Mouse (Mus musculus) retina, adult 2 months (tissue): ENCODE data around the gene Slc39a10.
"Not testable (repeated sequence)": the region's sequence is repeated elsewhere in the genome, so short reads cannot be mapped to it uniquely, and the experiment has no call there.

ENCODE experiments used
- DNase-seq: peaks from one replicate; pipeline ENCODE4 v3.0.0-alpha.2; 2012; ENCODE audit warnings: low read depth, low spot score

The Slc39a10 gene

DNA sequence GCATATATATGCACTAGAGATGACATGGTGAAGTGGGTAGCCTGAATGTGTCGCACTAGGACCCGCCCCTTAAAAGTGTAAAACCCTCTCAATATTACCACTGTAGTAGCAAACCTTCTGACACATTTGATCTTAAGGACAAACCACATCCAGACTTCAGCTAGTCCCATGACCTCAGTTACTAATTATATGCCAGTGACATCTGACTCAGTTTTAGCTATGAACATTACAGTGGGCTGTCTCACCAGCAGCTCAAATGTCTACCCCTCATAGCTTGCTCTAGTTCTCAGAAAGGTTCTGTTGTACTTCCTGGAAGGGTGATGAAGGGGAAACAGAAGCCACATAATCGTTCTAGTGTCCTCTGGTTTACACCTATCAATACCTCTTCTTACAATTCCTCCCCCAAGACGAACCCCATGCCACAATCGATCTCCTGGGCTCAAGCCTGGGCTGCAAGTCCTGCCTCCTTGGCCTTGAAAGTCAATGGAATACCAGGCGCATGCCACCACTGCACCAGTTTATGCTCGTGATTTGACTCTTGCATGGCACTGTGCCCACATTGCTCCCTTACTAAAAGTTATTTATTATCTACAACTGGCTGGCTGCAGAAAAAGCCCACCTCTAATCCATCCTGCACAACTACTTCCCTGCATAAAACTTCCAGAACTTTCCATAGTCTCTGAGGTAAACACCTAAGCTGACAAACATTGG lies 28.3 kb downstream of the Slc39a10 start:
- no peak for DNase-seq

DNA sequence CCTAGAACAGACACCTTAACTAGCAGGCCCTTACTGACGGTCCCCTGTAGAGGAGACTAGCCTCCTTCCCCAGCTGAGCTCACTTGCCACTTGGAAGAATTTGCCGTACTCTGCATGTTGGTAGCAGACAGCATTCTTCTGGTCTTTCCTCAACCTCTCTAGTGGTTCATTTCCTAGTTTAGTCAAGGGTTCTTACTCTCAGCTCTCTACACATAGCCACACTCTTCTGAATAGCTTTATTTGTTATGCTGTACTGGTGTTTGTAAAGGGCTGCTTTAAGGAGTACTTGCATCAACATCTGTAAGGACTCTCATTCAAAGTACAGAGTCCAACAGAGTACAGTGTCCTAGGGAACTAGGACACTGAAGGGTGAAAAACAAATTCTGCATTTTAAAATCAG lies 29.2 kb downstream of the Slc39a10 start:
- DNase-seq, result no peak

DNA sequence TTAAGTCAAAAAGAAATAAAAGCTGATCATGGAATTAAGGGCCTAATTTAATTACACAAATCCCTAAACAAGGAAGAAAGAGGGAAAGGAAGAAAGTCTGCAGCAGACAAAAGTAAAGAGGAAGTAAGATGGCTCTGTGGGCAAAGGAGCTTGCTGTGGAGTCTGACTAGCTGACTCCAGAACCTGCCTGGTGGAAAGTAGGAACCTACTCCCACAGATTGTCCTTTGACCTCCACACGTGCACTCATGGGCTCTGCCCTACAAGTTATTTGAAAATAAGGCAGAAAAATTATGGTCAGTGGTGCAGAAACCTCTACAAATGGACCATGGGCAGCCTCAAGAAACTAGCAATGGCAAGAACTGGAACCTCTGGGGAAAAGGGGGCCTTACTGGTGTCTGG lies 32.6 kb downstream of the Slc39a10 start:
- no peak for DNase-seq

DNA sequence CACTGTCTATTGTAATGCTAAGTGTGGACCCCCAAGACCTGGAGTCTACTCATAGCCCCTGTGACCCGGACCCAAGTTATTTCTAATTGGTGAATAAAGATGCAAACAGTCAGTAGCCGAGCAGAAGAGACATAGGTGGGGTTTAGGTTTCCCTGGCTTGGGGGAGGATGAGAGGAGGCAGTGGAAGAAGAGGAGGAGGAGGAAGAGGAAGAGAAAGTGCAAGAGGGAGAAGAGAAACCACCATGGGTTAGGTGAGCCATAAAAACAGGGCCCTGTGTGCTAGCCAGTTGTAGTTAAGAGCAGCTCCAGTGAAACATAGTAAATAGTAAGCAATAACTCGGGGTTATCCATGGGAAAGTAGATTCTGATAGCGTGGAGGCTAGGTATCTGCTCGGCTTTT lies 34.1 kb downstream of the Slc39a10 start:
- DNase-seq, result no peak

DNA sequence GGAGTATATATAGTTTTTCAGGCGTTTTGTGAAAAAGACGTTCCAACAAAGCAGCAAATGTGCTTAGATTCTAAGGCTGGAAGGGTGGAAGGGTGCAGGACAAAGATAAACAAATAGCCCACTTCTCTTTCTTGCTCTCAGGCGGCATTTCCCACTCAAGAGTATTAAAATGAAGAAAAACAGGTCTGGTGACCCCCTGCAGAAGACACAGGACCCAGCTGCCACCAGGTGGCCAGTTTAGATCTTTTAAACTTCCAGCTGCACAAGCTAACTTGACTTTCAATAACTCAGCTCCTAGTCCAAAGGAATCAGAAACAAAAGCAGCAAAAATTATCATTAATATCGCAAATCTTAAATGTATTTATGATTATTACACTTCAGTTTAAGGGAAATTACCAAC lies 36.2 kb downstream of the Slc39a10 start:
- no peak for DNase-seq

DNA sequence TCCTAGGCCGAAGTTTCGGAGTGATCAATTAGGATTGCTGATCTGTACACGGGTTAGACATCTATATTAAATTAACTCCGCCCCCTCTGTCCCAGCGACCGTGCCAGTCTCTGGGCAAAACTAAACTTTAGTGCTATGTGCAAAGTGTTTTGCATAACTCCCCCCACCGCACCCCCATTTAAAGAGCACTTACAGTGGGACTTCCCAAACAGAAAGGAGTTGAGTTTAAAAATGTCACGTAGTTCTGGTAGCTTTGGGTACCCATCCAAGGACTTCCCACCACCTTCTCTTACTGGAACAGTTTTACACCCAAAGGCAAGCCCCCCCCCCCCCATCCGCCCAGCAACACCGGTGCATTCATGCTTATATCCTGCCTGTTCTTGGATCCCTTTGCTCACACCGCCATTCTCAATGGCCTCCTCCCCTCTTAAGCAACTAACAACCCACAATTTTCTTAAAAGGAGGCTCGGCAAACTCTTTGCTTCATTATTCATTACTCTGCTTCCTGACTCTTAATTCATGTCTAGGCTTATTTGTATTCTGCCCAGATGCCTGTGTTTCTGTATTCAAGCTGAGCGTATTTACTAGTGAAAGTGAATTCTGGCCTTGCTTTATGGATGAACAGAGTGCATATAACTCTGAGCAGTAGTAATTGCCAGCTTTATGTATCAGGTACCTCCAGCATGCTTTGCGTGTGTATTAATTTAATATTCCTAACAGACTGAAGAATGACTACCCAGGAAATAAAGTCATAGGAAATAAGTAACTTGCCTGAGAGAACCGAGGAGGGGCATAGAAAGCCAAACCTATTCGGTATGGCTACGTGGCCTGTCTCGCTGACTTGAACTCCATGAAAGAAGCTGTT lies 38.4 kb downstream of the Slc39a10 start:
- no peak for DNase-seq

DNA sequence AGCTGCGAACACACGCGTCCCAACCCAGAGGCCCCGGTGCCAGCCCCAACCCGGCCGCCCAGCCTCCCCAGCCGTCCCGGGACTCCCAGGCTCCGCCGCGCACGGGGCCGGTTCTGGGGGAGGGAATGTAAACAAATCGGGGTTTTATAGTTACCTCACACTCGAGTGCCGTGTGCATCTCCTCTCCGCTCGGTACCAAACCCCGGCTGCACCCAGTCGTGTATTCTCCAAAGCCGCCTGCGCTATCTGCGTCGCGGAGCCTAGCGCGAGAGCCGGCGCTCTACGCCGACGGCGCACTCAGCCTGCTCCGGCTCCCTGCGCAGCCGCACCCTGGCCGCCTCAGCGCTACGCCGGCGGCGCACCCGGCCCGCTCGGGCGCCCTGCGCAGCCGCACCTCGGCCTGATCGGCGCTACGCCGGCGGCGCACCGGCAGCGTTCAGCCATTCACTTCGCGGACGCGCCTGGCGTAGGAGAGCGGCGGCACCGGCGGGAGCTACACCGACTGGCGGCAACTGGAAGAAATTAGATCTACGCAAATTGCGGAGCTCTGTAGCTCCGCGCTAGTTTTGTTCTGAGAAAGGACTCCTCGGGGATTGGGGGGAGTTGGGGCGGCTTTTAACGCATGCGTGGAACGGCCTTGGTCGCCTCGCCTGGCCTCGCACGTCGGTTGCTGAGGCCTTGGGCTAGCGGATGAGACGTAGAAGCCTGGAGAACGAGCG lies 39.2 kb downstream of the Slc39a10 start:
- peak; percentile 98 for DNase-seq

DNA sequence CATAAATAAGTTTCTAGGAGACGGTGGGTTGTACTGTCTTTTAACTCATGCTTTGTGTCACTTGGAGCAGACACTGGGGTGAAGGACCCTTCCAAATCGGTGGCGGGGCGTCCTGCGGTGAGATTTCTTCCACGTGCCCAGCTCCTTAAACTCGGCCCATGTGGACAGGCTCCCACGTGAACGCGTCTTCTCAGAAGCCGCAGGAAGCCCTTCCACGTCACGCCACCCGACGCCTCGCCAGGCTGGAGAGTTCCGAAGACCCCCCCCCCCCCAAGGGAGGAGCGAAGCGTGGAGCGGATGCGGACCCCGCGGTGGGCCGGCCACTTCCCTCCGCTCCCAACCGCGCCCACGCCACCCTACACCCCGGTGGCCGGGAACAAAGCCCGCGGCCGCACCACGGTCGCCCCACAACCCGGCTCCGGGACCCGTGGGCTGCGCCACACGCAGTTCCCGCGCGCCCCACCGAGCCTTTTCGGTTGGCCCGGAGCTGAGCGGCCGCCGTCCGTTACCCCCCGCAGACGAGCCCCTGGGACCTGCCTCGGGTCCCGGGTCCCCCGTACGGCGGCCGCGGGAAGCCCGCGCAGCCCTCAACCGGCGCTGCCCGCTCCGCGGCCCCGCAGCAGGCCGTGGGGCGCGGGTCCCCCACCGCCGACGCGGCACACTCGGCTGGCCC lies 39.9 kb downstream of the Slc39a10 start:
- peak; percentile 44 for DNase-seq

DNA sequence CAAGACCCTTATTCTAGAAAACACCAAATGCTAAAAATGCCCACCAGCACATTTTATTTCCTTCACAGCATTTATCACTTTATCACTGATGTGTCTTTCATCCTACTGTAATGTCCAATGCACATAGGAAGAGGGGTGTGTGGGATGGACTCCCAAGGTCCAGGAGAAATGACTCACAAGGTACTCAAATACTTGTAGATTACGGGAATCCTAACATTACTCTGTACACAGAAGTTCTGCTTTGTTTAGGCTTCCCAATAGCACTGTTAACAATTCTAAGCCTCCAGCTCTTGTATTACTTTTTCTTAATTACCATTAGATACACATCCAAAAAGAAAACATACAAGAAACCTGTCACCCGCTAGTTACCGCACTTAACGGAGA lies 40.4 kb downstream of the Slc39a10 start:
- DNase-seq, result no peak

DNA sequence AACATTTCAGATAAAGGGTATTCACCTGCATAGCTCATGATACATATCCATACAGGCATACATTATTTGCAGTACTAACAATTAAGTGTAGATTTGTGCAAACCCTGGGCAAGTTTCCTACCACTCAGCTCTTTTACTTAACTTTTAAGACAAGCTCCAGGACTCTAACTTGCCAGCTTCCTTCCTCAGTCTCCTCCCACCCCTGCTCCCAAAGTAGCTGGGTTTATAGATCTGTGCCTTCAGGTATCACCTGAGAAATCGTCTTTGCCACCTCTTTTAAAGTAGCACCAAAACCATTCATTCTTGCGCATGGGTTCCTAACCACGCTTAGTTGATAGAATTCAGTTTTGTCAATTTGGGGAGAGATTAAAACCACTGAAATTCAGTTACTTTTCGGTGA lies 41.1 kb downstream of the Slc39a10 start:
- DNase-seq, result no peak

DNA sequence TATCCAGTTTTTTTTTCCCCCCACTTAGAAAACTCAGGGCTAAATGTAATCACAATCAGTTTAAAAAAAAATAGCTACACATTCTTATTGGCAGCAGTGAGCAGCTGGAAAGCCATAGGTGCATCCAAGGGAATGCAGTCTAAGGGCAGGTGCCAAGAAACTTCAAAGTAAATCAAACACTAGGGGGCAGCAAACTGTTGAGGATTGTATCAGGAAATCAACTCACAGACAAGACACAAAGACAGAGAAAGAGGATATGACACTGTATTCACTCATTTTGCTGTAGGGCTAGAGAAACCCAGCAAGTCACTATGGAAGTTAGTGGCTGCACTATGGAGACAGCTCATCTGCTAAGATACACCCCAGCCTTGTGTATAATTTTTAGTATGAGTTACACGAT lies 42.9 kb downstream of the Slc39a10 start:
- DNase-seq, result peak; percentile 63

DNA sequence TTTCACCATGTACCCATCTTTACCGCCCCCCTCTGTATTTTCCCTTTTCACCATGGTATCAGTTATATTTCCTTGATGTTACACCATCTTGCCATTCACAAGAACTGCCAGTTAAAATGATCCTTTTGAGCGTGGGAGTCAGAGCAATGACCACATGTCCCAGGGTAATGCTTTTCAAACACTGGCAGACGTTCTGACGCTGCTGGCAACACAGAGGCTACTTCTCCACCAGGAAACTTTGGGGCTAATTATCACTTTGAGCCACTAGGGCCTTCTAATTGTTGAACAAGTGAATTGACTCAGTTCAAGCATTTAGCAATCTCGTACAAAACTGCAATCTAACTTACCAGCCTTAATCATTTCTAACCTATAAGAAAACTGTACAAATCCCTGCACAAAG lies 47.4 kb downstream of the Slc39a10 start:
- no peak for DNase-seq

DNA sequence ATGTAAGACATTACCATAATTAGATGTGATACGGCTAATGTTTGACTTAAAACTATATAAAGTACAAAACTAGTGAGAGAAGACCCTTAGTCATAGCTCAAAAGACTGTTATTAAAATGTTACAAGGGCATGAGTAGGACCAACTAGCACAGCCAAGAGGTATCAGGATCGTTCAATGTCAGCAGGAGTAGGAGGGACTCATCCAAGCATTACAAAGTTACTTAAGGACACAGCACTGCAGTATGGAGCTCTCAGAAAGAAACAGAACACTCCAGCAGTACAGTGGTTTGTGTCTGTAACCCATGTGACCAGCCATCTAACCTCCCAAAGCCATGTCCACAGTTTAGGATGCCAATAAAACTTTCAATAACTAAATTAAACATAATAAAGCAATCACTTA lies 48.4 kb downstream of the Slc39a10 start:
- DNase-seq, result no peak

DNA sequence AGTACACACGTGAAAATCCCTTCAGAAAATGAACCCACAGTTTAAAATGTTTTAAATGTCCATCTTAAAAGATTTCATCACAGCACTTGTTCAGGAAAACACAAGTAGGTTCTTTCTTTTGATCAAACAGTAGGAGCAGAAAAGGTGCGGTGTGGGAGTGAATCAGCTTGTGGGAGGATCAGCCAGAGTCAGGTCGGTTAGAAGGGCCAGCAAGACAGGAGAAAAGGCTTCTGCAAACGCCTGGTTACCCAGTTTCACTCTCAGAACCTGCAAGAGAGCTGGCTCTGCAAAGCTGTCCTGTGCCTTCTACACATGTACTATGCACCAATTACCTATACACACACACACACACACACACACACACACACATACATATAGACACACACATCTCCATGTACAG lies 49.2 kb downstream of the Slc39a10 start:
- DNase-seq, result no peak

DNA sequence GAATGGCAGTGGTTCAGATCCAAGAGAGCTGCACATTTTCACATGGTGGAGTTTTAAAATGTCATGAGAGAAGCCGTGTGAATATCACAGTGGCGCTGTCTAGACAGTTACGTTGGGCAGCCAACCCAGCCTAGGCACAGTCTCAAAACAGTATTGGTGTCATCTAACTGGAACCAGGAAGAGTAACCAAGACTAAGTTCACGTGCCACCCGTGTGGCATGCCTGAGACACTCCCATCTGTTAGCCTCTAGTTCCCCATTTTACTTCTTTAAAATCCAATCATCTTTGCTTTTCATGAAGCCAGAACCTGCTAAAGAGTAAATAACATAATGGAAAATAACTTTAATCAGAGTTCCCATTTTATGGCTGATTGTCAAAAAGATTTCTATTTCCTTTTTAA lies 60.7 kb downstream of the Slc39a10 start:
- DNase-seq, result no peak

DNA sequence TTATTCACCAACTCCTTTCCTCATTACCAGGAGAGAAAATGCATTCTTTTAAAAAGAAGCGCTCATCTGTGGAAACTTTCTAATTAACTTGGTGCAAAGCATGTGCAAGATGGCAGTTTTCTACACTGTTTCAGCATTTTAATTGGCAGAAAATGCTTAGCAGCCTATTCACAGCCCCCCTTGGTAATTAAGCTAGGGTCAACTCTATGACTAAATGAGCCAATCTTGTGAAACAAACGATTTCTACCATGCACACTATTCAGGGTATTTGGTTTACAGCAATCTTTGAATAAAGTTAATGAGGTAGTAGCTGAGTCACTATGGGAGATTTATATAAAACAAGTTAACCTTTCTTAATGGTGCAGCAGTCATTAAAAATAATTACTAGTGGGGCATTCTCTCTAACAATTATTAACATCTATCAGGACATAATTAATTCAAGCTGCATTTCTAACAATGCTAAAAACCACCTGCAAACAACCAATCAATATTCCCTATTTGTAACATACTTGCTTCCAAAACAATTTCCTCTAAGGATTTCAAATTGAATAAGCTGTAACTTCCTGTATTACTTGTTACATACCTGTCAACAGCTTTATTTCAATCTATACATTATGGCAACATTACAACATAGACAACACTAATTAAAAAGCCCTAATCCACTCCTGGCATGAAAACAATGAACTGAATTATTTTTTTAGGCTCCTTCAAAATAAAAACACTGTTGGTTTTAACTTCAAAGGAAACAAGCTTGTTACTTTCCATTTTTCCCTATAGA lies 62.4 kb downstream of the Slc39a10 start:
- DNase-seq, result no peak

DNA sequence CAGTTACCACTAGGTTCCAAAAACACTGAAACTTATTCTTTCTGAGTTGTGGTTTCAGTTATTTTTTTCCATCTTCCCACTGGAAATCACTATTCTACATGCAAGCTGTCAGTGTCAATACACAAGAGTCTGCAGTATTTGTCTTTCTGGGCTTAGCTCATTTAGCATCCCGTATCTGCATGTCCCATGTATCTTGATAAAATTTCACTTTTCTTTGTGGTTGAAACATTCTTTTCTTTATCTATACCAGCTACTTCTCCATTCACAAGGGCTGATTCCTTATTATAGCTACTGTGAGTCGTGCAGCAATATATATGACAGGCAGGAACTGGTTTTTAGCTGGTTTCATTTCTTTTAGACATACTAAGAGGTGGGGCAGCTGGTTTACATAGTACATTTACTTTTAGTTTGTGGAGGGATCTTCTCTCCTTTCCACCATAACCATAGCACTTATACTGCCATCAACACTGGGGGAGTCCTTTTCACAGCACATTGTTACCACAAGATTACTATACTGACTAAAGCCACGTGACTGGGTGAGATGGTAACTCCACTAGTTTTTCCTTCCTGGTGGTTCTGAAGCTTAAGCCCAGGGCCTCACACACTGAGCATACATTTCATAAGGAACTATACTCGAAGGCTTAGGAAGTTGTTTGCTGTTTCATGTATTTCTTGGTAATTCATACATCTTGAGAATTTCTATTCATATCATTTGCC lies 70.2 kb downstream of the Slc39a10 start:
- DNase-seq, result no peak

DNA sequence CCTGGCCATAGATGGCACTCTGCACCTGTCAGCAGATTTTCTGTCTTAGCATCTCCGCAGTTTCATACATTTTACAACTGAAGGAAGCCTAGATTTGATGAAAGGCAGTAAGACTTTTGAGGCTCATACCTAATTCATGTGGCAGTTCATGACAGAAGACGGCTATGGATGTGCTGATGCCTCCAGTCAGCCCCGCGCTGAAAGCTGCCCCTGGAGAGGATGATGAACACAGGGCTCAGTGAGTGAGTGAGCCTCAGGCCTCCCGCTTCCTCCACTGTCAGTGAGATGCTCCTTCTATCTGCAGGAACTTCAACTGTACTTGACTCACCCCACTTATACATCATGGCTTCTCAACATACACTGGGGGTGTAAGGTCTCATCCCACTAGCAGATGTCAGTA lies 74.7 kb downstream of the Slc39a10 start:
- DNase-seq, result no peak

DNA sequence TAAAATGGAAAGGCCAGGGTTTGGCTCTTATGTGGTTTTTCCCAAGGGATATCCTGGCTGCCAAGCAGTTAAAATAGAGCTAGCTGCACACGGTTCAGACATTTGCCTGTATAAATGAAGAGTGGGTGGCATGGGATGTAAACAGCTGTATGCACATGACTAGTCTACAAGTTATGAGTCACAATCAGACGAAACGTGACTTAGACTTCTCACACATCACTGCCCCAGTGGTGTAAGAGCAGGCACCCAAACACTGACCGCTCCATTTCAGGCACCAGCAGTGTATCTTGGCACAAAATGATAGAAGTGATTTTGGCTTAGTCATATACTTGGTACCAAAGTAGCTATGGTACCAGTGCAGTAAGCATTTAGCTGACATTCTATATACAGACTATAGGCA lies 84.0 kb downstream of the Slc39a10 start:
- DNase-seq, result not testable (repeated sequence)

DNA sequence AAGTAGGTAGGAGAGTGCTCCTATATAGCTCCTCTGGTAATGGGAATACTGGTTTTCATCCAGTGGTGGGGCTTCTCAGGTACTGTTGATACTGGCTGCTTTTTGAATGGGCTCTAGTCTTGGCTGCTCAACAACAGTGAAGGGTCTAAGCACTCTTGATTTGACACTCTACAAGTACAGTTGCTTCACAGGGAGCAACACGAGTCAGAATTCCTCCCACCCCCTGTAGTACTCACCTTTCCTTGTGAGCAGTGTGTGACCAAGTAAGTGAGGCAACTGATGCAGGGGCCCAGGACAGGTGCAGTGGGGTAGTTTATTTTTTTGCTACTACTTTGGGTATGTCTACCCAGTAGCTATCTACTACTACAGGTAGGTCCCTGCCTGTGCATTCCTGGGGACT lies 87.6 kb downstream of the Slc39a10 start:
- DNase-seq, result no peak

DNA sequence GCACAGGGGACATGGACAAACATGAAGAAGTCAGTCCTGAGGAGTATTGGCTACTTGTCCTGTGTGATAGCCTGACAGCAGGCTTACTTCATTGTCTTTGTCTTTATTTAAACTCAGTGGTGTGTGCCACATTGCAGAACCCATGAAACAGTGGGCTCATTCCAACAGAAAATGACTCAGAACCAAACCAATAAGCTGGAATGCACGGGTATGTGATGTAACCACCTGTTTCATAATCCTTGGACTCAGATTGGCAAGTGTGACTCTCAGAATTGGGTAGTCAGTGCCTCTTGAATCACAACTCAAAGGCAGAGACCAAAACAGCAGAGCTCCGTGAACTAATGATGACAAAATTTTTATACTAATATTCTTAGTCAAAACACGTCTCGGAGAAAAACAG lies 110.4 kb downstream of the Slc39a10 start:
- DNase-seq, result not testable (repeated sequence)
